Mouse (Mus musculus): Measurements from ENCODE around the gene Men1. TPM values are rescaled to one million over a fixed set of nuclear protein-coding genes. Genes with fewer than 3 reads are reported as not detected.

The Men1 gene
- polyA plus RNA-seq, 1 experiment from 2014 or later, result 76.9 TPM

- no peak for ATAC-seq (ENCODE audit: low read depth)
- H3K4me3 ChIP-seq (ENCODE audit: low read length), result no peak overlapping the region
- no peak overlapping the region for H3K27ac ChIP-seq (ENCODE audit: low read length)
- 83% methylated on average over 5 of the region's 5 CpGs for WGBS
- no peaks in the 10 kb centered on the region for H3K9me3 ChIP-seq (ENCODE audit: control insufficient read depth, low read length)
- peaks cover 10% of the 10 kb centered on the region for H3K36me3 ChIP-seq (ENCODE audit: control insufficient read depth, insufficient read depth, low read length)
- no peak overlapping the region for H3K9ac ChIP-seq (ENCODE audit: low read length)
- no peaks in the 10 kb centered on the region for H3K27me3 ChIP-seq (ENCODE audit: control insufficient read depth, insufficient read depth, low read depth, low read length)
- H3K4me2 ChIP-seq (ENCODE audit: low read depth, low read length), result no peak overlapping the region
- no peaks in the 10 kb centered on the region; the same call in 1 of the 2 replicates for H3K4me1 ChIP-seq (replicated peaks; ENCODE audit: control insufficient read depth, insufficient read depth, low read length)
Measured at GRCm38 (mm10) chr19:6292262-6292661, 42.5 kb upstream of the Men1 start.

GRCm38 (mm10) chr19:6294301-6294700 lies 40.5 kb upstream of the Men1 start:
- WGBS, result 89% methylated on average over 17 of the region's 17 CpGs
- H3K36me3 ChIP-seq (ENCODE audit: control insufficient read depth, insufficient read depth, low read length), result peaks cover 24% of the 10 kb centered on the region

GRCm38 (mm10) chr19:6296551-6297210 lies 38.1 kb upstream of the Men1 start:
- H3K27me3 ChIP-seq (ENCODE audit: control insufficient read depth, insufficient read depth, low read depth, low read length), result no peaks in the 10 kb centered on the region
- WGBS, result 87% methylated on average over 5 of the region's 5 CpGs
- H3K4me2 ChIP-seq (ENCODE audit: low read depth, low read length), result no peak overlapping the region
- H3K9ac ChIP-seq (ENCODE audit: low read length), result no peak overlapping the region
- no peak for ATAC-seq (ENCODE audit: low read depth)
- peaks cover 7% of the 10 kb centered on the region; the same call in 1 of the 2 replicates for H3K4me1 ChIP-seq (replicated peaks; ENCODE audit: control insufficient read depth, insufficient read depth, low read length)
- peaks cover 24% of the 10 kb centered on the region for H3K36me3 ChIP-seq (ENCODE audit: control insufficient read depth, insufficient read depth, low read length)
- no peak overlapping the region for H3K27ac ChIP-seq (ENCODE audit: low read length)
- no peak overlapping the region for H3K4me3 ChIP-seq (ENCODE audit: low read length)
- H3K9me3 ChIP-seq (ENCODE audit: control insufficient read depth, low read length), result no peaks in the 10 kb centered on the region

More at GRCm38 (mm10) chr19:6294301-6294700, 40.5 kb upstream of the Men1 start:
- H3K27ac ChIP-seq (ENCODE audit: low read length), result no peak overlapping the region
- no peak overlapping the region for H3K9ac ChIP-seq (ENCODE audit: low read length)
- no peak overlapping the region for H3K4me2 ChIP-seq (ENCODE audit: low read depth, low read length)
- H3K9me3 ChIP-seq (ENCODE audit: control insufficient read depth, low read length), result no peaks in the 10 kb centered on the region
- H3K4me3 ChIP-seq (ENCODE audit: low read length), result no peak overlapping the region
- no peak for ATAC-seq (ENCODE audit: low read depth)
- H3K4me1 ChIP-seq (replicated peaks; ENCODE audit: control insufficient read depth, insufficient read depth, low read length), result peaks cover 1% of the 10 kb centered on the region; the same call in 1 of the 2 replicates
- no peaks in the 10 kb centered on the region for H3K27me3 ChIP-seq (ENCODE audit: control insufficient read depth, insufficient read depth, low read depth, low read length)

GRCm38 (mm10) chr19:6297641-6298040 lies 37.1 kb upstream of the Men1 start:
- no peak for ATAC-seq (ENCODE audit: low read depth)

GRCm38 (mm10) chr19:6299003-6299402 lies 35.8 kb upstream of the Men1 start:
- H3K36me3 ChIP-seq (ENCODE audit: control insufficient read depth, insufficient read depth, low read length), result peaks cover 21% of the 10 kb centered on the region
- no peaks in the 10 kb centered on the region for H3K9me3 ChIP-seq (ENCODE audit: control insufficient read depth, low read length)
- H3K4me2 ChIP-seq (ENCODE audit: low read depth, low read length), result no peak overlapping the region
- 68% methylated on average over 4 of the region's 4 CpGs for WGBS
- peak overlapping the region; percentile 86 for H3K27ac ChIP-seq (ENCODE audit: low read length)
- peaks cover 7% of the 10 kb centered on the region; the same call in 1 of the 2 replicates for H3K4me1 ChIP-seq (replicated peaks; ENCODE audit: control insufficient read depth, insufficient read depth, low read length)
- H3K27me3 ChIP-seq (ENCODE audit: control insufficient read depth, insufficient read depth, low read depth, low read length), result no peaks in the 10 kb centered on the region
- H3K9ac ChIP-seq (ENCODE audit: low read length), result no peak overlapping the region
- no peak overlapping the region for H3K4me3 ChIP-seq (ENCODE audit: low read length)
- ATAC-seq (ENCODE audit: low read depth), result no peak

More at GRCm38 (mm10) chr19:6297641-6298040, 37.1 kb upstream of the Men1 start:
- peaks cover 24% of the 10 kb centered on the region for H3K36me3 ChIP-seq (ENCODE audit: control insufficient read depth, insufficient read depth, low read length)
- H3K27me3 ChIP-seq (ENCODE audit: control insufficient read depth, insufficient read depth, low read depth, low read length), result no peaks in the 10 kb centered on the region
- no peak overlapping the region for H3K4me2 ChIP-seq (ENCODE audit: low read depth, low read length)
- WGBS, result 82% methylated on average over 9 of the region's 9 CpGs
- H3K9ac ChIP-seq (ENCODE audit: low read length), result no peak overlapping the region
- no peaks in the 10 kb centered on the region for H3K9me3 ChIP-seq (ENCODE audit: control insufficient read depth, low read length)
- H3K4me3 ChIP-seq (ENCODE audit: low read length), result no peak overlapping the region
- no peak overlapping the region for H3K27ac ChIP-seq (ENCODE audit: low read length)
- H3K4me1 ChIP-seq (replicated peaks; ENCODE audit: control insufficient read depth, insufficient read depth, low read length), result peaks cover 7% of the 10 kb centered on the region; the same call in 1 of the 2 replicates

GRCm38 (mm10) chr19:6299450-6300267 lies 35.1 kb upstream of the Men1 start:
- Histone ChIP-seq H3K27me3 (ENCODE audit: control insufficient read depth, insufficient read depth, low read depth, low read length) (no peaks in the 10 kb centered on the region), H3K4me2 (ENCODE audit: low read depth, low read length) (no peak overlapping the region), H3K27ac (ENCODE audit: low read length) (peak overlapping the region; percentile 86), H3K9me3 (ENCODE audit: control insufficient read depth, low read length) (no peaks in the 10 kb centered on the region), H3K4me1 (replicated peaks; ENCODE audit: control insufficient read depth, insufficient read depth, low read length) (peaks cover 7% of the 10 kb centered on the region; the same call in 1 of the 2 replicates), H3K4me3 (ENCODE audit: low read length) (no peak overlapping the region), H3K36me3 (ENCODE audit: control insufficient read depth, insufficient read depth, low read length) (peaks cover 21% of the 10 kb centered on the region), H3K9ac (ENCODE audit: low read length) (no peak overlapping the region)
- peak; percentile 37; the same call in 1 of the 2 replicates for ATAC-seq (ENCODE audit: low read depth)
- WGBS, result 67% methylated on average over 7 of the region's 7 CpGs

GRCm38 (mm10) chr19:6300402-6300841 lies 34.4 kb upstream of the Men1 start:
- Histone ChIP-seq H3K27ac (ENCODE audit: low read length) (peak overlapping the region; percentile 86), H3K4me2 (ENCODE audit: low read depth, low read length) (no peak overlapping the region), H3K4me1 (replicated peaks; ENCODE audit: control insufficient read depth, insufficient read depth, low read length) (peaks cover 7% of the 10 kb centered on the region; the same call in 1 of the 2 replicates), H3K9ac (ENCODE audit: low read length) (no peak overlapping the region), H3K36me3 (ENCODE audit: control insufficient read depth, insufficient read depth, low read length) (peaks cover 14% of the 10 kb centered on the region), H3K27me3 (ENCODE audit: control insufficient read depth, insufficient read depth, low read depth, low read length) (no peaks in the 10 kb centered on the region), H3K9me3 (ENCODE audit: control insufficient read depth, low read length) (no peaks in the 10 kb centered on the region), H3K4me3 (ENCODE audit: low read length) (no peak overlapping the region)
- peak; percentile 53 for ATAC-seq (ENCODE audit: low read depth)
- WGBS, result 36% methylated on average over 7 of the region's 7 CpGs

- H3K27me3 ChIP-seq (ENCODE audit: control insufficient read depth, insufficient read depth, low read depth, low read length), result no peaks in the 10 kb centered on the region
- ATAC-seq (ENCODE audit: low read depth), result no peak
- no peak overlapping the region for H3K4me3 ChIP-seq (ENCODE audit: low read length)
- no peak overlapping the region for H3K27ac ChIP-seq (ENCODE audit: low read length)
- no peaks in the 10 kb centered on the region for H3K9me3 ChIP-seq (ENCODE audit: control insufficient read depth, low read length)
- 88% methylated on average over 5 of the region's 5 CpGs for WGBS
- H3K4me1 ChIP-seq (replicated peaks; ENCODE audit: control insufficient read depth, insufficient read depth, low read length), result peaks cover 14% of the 10 kb centered on the region
- no peak overlapping the region for H3K4me2 ChIP-seq (ENCODE audit: low read depth, low read length)
- peaks cover 14% of the 10 kb centered on the region for H3K36me3 ChIP-seq (ENCODE audit: control insufficient read depth, insufficient read depth, low read length)
- H3K9ac ChIP-seq (ENCODE audit: low read length), result no peak overlapping the region
Measured at GRCm38 (mm10) chr19:6302114-6302513, 32.7 kb upstream of the Men1 start.

GRCm38 (mm10) chr19:6302522-6302921 lies 32.3 kb upstream of the Men1 start:
- Histone ChIP-seq H3K4me1 (replicated peaks; ENCODE audit: control insufficient read depth, insufficient read depth, low read length) (peaks cover 18% of the 10 kb centered on the region), H3K9me3 (ENCODE audit: control insufficient read depth, low read length) (no peaks in the 10 kb centered on the region), H3K36me3 (ENCODE audit: control insufficient read depth, insufficient read depth, low read length) (peaks cover 11% of the 10 kb centered on the region), H3K4me3 (ENCODE audit: low read length) (no peak overlapping the region), H3K27me3 (ENCODE audit: control insufficient read depth, insufficient read depth, low read depth, low read length) (no peaks in the 10 kb centered on the region), H3K9ac (ENCODE audit: low read length) (no peak overlapping the region), H3K4me2 (ENCODE audit: low read depth, low read length) (no peak overlapping the region), H3K27ac (ENCODE audit: low read length) (no peak overlapping the region)
- no peak for ATAC-seq (ENCODE audit: low read depth)
- 42% methylated on average over 4 of the region's 4 CpGs for WGBS

Measured in lung, embryonic 16.5 days (tissue).